Mouse (Mus musculus) midbrain, postnatal 0 days (tissue): ENCODE results near the gene Csf2rb. TPM values are rescaled to one million over a fixed set of nuclear protein-coding genes. Genes with fewer than 3 reads are reported as not detected.
"Not testable (repeated sequence)": the region's sequence is repeated elsewhere in the genome, so short reads cannot be mapped to it uniquely, and the experiment has no call there.

Experiments
- ATAC-seq: fragments of 200-750 bp; cut with Nextera tagmentation; 2 replicates; pipeline ENCODE4 v1.8.0; 2017; ENCODE audit warnings: moderate number of reproducible peaks, mild to moderate bottlenecking, moderate TSS enrichment, moderate library complexity; ENCODE audit not compliant: low FRiP score
- DNase-seq: peaks from one replicate; pipeline ENCODE4 v3.0.0-alpha.2; 2015; ENCODE audit warnings: low spot score
- H3K27ac ChIP-seq: fragments of 300-500 bp; sonication (generic); 2 replicates; pipeline ENCODE4 v1.5.1; 2014; ENCODE audit warnings: low read depth, mild to moderate bottlenecking, low read length, mixed read lengths
- H3K27me3 ChIP-seq: fragments of 300-500 bp; sonication (generic); 2 replicates; pipeline ENCODE4 v1.6.1; 2014; ENCODE audit warnings: low read length, control low read depth, mixed read lengths; ENCODE audit not compliant: insufficient read depth
- H3K36me3 ChIP-seq: fragments of 300-500 bp; sonication (generic); 2 replicates; pipeline ENCODE4 v1.6.1; 2014; ENCODE audit warnings: low read length, control low read depth, mixed read lengths; ENCODE audit not compliant: insufficient read depth
- H3K4me1 ChIP-seq: fragments of 300-500 bp; sonication (generic); 2 replicates; pipeline ENCODE4 v1.6.1; 2014; ENCODE audit warnings: mild to moderate bottlenecking, control low read depth, antibody characterized with exemption, low read length, mixed read lengths; ENCODE audit not compliant: insufficient read depth
- H3K4me2 ChIP-seq: fragments of 300-500 bp; sonication (generic); 2 replicates; pipeline ENCODE4 v1.6.1; 2014; ENCODE audit warnings: low read depth, mild to moderate bottlenecking, low read length, mixed read lengths; ENCODE audit not compliant: poor library complexity, severe bottlenecking
- H3K4me3 ChIP-seq: fragments of 300-500 bp; sonication (generic); 2 replicates; pipeline ENCODE4 v1.5.1; 2014; ENCODE audit warnings: low read depth, mild to moderate bottlenecking, low read length, moderate library complexity
- H3K9ac ChIP-seq: fragments of 300-500 bp; sonication (generic); replicated peaks from 2 replicates; pipeline ENCODE4 v1.6.1; 2014; ENCODE audit warnings: mild to moderate bottlenecking, low read length, moderate library complexity, mixed read lengths; ENCODE audit not compliant: poor library complexity, severe bottlenecking
- H3K9me3 ChIP-seq: fragments of 300-500 bp; sonication (generic); 2 replicates; pipeline ENCODE4 v1.6.1; 2016; ENCODE audit warnings: low read length, control low read depth
- CTCF ChIP-seq: IDR thresholded peaks from 2 replicates; pipeline ENCODE4 v1.5.1; 2016; ENCODE audit warnings: antibody characterized with exemption, mild to moderate bottlenecking
- WGBS: fragments of 180-500 bp; shearing (Covaris S2); extraction: QIAGEN DNeasy Blood & Tissue Kit; methylation state at CpG from one replicate; pipeline ENCODE4 v1.1.7; 2014; 5-methylcytosine and 5-hydroxymethylcytosine counted together
- polyA plus RNA-seq: library from polyadenylated mRNA; unstranded; fragments of >200 nt; fragmentation: Nextera tagmentation; extraction: Ambion mirVana; gene quantifications from 2 replicates; pipeline ENCODE4 v1.2.1, GENCODE M21; 2015
- total RNA-seq: library from RNA; depleted of rRNA; stranded (reverse); fragments of >200 nt; gene quantifications from 2 replicates; pipeline ENCODE4 v1.2.3, GENCODE M21; 2014

The Csf2rb gene
- total and polyA plus RNA-seq, 2 experiments from 2014 or later, result 0.90 to 1.7 TPM

DNA sequence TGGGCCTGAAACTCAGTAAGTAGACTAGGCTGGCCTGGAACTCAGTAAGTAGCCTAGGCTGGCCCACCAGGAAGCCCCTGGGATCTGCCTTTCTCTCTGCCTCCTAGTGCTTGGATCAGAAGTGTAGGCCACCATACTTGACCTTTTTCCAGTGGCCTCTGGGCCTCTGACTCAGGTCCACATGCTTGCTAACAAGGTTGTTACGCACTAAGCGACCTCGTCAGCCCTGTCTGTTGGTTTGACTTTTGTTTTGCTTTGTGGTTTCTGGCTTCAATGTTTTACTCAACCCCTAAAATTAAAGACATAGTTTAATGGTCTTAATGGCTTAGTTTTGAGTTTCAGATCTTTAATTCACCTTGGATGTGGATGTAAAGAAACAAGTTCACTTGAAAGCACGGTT, 5.2 kb downstream of the Csf2rb start:
- H3K9me3 ChIP-seq, result no peaks in the 10 kb centered on the region
- H3K27ac ChIP-seq, result no peak overlapping the region
- 89% methylated on average over 4 of the region's 4 CpGs for WGBS
- H3K4me2 ChIP-seq, result no peak overlapping the region
- H3K27me3 ChIP-seq, result no peaks in the 10 kb centered on the region
- no peak for DNase-seq
- no peak overlapping the region for H3K4me3 ChIP-seq
- ATAC-seq, result no peak
- no peak overlapping the region for H3K9ac ChIP-seq
- TF ChIP-seq CTCF, result no peak
- H3K36me3 ChIP-seq, result no peaks in the 10 kb centered on the region
- no peaks in the 10 kb centered on the region for H3K4me1 ChIP-seq

DNA sequence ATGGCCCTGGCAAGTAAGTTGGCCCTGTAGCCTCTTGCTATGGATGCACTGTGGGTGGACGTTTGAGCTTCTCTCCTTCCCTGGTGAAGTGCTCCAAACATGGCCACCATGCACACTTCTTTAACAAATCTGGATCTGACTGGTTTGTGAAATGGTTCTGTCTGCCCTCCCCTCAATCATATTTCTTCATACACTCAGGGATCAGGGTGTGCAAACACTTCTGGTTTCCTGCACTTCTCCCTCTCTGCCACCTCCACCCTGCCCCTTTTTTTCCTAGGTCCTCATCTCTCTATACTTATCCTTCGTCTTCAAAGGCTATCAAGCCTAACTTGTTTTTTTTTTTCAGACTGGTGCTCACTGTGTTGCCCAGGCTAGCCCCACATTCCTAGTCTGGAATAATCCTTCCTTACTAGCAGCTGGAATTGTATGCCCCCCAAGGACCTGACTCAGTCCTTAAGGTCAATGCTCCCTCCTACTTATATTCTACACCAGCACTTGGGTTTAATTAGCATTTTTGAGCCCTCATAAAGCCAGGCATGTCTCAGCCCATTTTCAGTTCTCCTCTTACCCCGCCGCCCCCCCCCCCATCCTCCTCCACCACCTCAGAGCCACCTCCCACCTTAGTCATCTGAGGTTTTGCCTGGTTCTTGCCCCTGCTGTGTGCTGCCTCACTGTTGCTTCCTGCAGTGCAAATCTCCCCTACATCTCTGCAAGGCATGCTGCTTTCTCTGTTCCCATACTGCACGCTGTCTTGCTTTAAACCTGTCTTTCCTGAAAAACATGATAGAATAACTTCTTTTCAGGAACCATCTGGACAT, 6.2 kb downstream of the Csf2rb start:
- Histone ChIP-seq H3K27ac (no peak overlapping the region), H3K4me3 (no peak overlapping the region), H3K36me3 (no peaks in the 10 kb centered on the region), H3K9ac (no peak overlapping the region), H3K4me1 (no peaks in the 10 kb centered on the region), H3K27me3 (no peaks in the 10 kb centered on the region), H3K4me2 (no peak overlapping the region), H3K9me3 (no peaks in the 10 kb centered on the region)
- TF ChIP-seq CTCF, result no peak
- ATAC-seq (no peak), DNase-seq (no peak)
- 78% methylated on average over 5 of the region's 5 CpGs for WGBS

DNA sequence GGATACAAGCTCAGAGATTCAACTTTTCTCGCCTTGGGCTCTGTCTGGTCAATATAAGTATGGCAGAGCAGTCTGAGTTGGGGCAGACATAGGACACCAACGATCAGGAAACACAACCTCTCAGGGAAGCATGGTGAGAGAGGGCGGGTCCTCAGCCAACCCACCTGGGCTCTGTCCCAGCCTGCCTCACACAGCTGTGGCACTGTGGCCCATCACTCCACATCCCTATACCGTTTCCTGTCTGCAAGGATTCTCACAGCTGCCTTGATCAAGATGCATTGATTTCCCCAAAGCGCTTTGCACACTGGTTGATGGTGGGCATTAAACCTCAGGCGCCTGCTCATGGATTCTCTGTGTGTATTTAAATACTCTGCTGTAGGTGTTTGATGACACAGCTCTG, 7.4 kb downstream of the Csf2rb start:
- TF ChIP-seq CTCF, result no peak
- Histone ChIP-seq H3K9ac (no peak overlapping the region), H3K27me3 (no peaks in the 10 kb centered on the region), H3K36me3 (no peaks in the 10 kb centered on the region), H3K4me2 (no peak overlapping the region), H3K9me3 (no peaks in the 10 kb centered on the region), H3K27ac (no peak overlapping the region), H3K4me1 (no peaks in the 10 kb centered on the region), H3K4me3 (no peak overlapping the region)
- ATAC-seq (no peak), DNase-seq (no peak)
- WGBS, result 78% methylated on average over 6 of the region's 6 CpGs

DNA sequence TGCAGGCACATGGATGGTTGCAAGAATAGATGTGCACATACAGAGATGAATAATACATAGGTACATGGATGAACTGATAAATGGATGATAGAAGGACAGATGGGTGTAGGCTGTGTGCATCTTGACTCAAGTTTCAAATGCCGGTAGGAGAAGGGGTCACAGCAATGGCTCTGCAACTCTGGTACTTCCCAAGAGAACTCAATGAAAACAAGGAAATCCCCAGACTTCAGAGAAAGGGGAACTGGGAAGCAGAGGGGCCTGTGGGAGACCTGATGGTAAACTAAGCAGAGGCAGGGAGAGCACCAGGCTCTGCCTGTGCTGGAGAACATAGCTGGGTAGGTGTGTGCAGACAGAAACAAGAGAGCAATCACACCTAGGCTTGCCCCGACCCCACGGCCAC, 8.8 kb downstream of the Csf2rb start:
- DNase-seq, result no peak
- Histone ChIP-seq H3K4me1 (no peaks in the 10 kb centered on the region), H3K4me3 (no peak overlapping the region), H3K27me3 (no peaks in the 10 kb centered on the region), H3K4me2 (no peak overlapping the region), H3K9me3 (no peaks in the 10 kb centered on the region), H3K9ac (no peak overlapping the region), H3K36me3 (no peaks in the 10 kb centered on the region), H3K27ac (no peak overlapping the region)
- TF ChIP-seq CTCF, result no peak
- ATAC-seq, result no peak
- WGBS, result 89% methylated on average over 3 of the region's 3 CpGs

DNA sequence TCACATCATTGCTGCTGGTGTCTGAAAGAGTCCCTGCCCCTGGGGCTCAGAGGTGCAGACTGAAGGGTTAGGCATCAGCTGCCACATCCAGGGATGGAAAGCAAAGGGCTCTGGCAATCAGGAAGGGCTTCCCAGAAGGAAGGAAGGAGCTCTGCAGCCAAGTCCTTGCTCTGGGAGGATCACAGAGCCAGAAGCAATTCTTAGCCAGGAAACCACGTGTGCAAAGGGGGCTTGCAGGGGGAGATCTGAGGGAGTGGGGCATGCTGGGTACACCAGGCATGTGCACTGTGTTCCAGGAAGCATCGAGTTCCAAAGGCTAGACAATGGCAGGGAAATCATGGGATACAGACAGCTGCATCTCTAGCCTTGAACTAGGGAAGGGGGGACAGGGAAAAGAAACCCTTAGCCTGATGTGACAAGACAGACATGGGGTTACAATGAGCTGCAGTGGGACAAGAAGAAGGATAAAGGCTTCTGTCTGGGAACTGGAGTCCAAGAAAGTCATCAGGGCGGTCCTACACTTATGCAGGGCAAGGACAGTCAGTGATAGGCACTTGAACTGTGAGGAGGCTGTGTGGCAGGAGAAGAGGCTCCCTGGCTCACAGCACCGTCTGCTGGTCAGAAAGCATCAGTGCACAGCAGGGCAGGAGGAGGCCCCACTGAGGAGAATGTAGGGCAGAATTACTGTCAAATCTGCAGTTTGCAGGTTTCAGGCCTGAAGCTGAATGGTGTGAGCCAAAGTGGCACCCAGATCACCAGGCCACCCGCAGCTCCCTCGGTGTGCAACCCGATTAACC, 14.3 kb downstream of the Csf2rb start:
- not testable (repeated sequence) for H3K9ac ChIP-seq, H3K36me3 ChIP-seq, H3K9me3 ChIP-seq, H3K4me2 ChIP-seq, H3K27ac ChIP-seq, H3K4me1 ChIP-seq, H3K27me3 ChIP-seq, H3K4me3 ChIP-seq
- WGBS, result 27% methylated on average over 7 of the region's 7 CpGs
- DNase-seq (peak; percentile 46), ATAC-seq (peak; percentile 58; the same call in 1 of the 2 replicates)
- TF ChIP-seq CTCF, result peak; percentile 84

DNA sequence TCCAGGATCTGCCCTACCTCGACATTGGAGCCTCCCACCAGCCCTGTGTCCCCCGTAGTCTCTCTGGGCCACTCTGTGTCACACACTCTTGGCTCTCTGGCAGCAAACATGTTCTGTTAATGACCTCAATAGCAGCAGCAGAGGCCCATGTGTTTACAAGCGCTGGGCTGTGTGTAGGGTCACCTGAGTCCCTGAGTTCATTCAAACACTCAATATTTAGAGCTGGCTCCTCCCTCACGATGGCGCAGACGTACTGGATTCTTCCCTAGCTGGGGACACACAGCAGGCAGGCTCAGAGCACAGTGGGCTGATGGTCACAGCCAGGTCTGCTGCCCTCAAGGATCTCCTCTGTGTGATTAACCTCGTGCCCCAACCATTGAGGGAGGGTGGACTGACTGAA, 15.4 kb downstream of the Csf2rb start:
- H3K4me1 ChIP-seq, H3K27ac ChIP-seq, H3K36me3 ChIP-seq, ATAC-seq, H3K27me3 ChIP-seq, H3K9me3 ChIP-seq, H3K4me2 ChIP-seq, H3K4me3 ChIP-seq, DNase-seq, H3K9ac ChIP-seq: not testable (repeated sequence)
- WGBS, result 71% methylated on average over 6 of the region's 7 CpGs
